Comparison of ENCODE assay signal across 12 mouse cellular contexts in genomic region chr7:70452816-70453215, GRCm38 (mm10).
"Had no signal": no experiment of that assay in that cellular context is flagged by ENCODE, and none has a peak within 500 bp of the region (broad histone marks: within the 10 kb centered on the region; RNA-seq: fewer than 3 reads in every experiment).

No protein-coding gene starts in this region.

- H3K4me1 ChIP-seq: limb, embryonic 15.5 days; neural tube, embryonic 15.5 days had no signal

- H3K36me3 ChIP-seq: limb, embryonic 15.5 days; midbrain, embryonic 10.5 days; neural tube, embryonic 15.5 days had no signal

- DNase-seq: kidney, adult 11 months; layer of hippocampus, adult 9-11 months; layer of hippocampus, postnatal 36 days; midbrain, embryonic 14.5 days; right cerebral cortex, adult 18-20 months; right cerebral cortex, postnatal 25 days; thymus, postnatal 36 days had no signal

- H3K9ac ChIP-seq: limb, embryonic 15.5 days; liver, embryonic 14.5 days; neural tube, embryonic 15.5 days had no signal

- H3K27ac ChIP-seq: limb, embryonic 15.5 days; liver, embryonic 14.5 days; midbrain, embryonic 10.5 days; neural tube, embryonic 15.5 days had no signal

- H3K27me3 ChIP-seq: limb, embryonic 15.5 days; neural tube, embryonic 15.5 days had no signal

- H3K4me3 ChIP-seq: limb, embryonic 15.5 days; midbrain, embryonic 10.5 days; myocyte; neural tube, embryonic 15.5 days had no signal
